Mouse (Mus musculus) ES-Bruce4 (cell line): ENCODE data around the gene B3glct. TPM values are rescaled to one million over a fixed set of nuclear protein-coding genes. Genes with fewer than 3 reads are reported as not detected.

Experiments used
- H3K27ac ChIP-seq: 2 replicates; pipeline ENCODE4 v1.5.1; 2012; ENCODE audit warnings: low read length, inconsistent platforms; ENCODE audit not compliant: insufficient read depth
- H3K27me3 ChIP-seq: 2 replicates; pipeline ENCODE4 v1.6.1; 2012; ENCODE audit warnings: mild to moderate bottlenecking, low read length, inconsistent platforms; ENCODE audit not compliant: control insufficient read depth, poor library complexity, insufficient read depth, severe bottlenecking
- H3K36me3 ChIP-seq: 2 replicates; pipeline ENCODE4 v1.6.1; 2012; ENCODE audit warnings: inconsistent platforms, mild to moderate bottlenecking, low read length, moderate library complexity; ENCODE audit not compliant: control insufficient read depth, poor library complexity, insufficient read depth, severe bottlenecking
- H3K4me1 ChIP-seq: one replicate; pipeline ENCODE4 v1.8.1; 2011; ENCODE audit warnings: low read length; ENCODE audit not compliant: control insufficient read depth, insufficient read depth
- H3K4me3 ChIP-seq: 2 replicates; pipeline ENCODE4 v1.5.1; 2011; ENCODE audit warnings: low read depth, mild to moderate bottlenecking, low read length
- H3K9ac ChIP-seq: 2 replicates; pipeline ENCODE4 v1.6.1; 2012; ENCODE audit warnings: low read depth, mild to moderate bottlenecking, inconsistent platforms; ENCODE audit not compliant: poor library complexity, severe bottlenecking
- H3K9me3 ChIP-seq: replicated peaks from 2 replicates; pipeline ENCODE4 v1.6.1; 2012; ENCODE audit warnings: mild to moderate bottlenecking, low read length, inconsistent platforms; ENCODE audit not compliant: control insufficient read depth, poor library complexity, insufficient read depth, severe bottlenecking
- CTCF ChIP-seq: IDR thresholded peaks from one replicate; pipeline ENCODE4 v1.8.1; 2011; ENCODE audit warnings: low read depth, low read length
- EP300 ChIP-seq: IDR thresholded peaks from 2 replicates; pipeline ENCODE4 v1.6.1; 2011; ENCODE audit warnings: low read depth, low read length; ENCODE audit not compliant: insufficient read depth
- POLR2A ChIP-seq: IDR thresholded peaks from one replicate; pipeline ENCODE4 v1.8.1; 2011; ENCODE audit warnings: low read length; ENCODE audit not compliant: insufficient read depth
- polyA plus RNA-seq: library from polyadenylated mRNA; stranded (reverse); fragments of >200 nt; gene quantifications from 2 replicates; pipeline ENCODE4 v1.2.4, GENCODE M21; 2011; ENCODE audit warnings: low read depth; ENCODE audit not compliant: missing spikeins, insufficient read depth, insufficient read length

B3glct gene
- polyA plus RNA-seq, 1 experiment = 18.5 TPM

GRCm38 (mm10) chr5:149649499-149650178 is 28.4 kb upstream of the B3glct start:
- Histone ChIP-seq H3K4me3 (peak overlapping the region; percentile 22; the same call in 1 of the 2 replicates), H3K4me1 (peaks cover 7% of the 10 kb centered on the region), H3K36me3 (no peaks in the 10 kb centered on the region), H3K27ac (peak overlapping the region; percentile 77), H3K9me3 (peaks cover 8% of the 10 kb centered on the region), H3K9ac (peak overlapping the region; percentile 6), H3K27me3 (no peaks in the 10 kb centered on the region)
- TF ChIP-seq EP300 = no peak
- no peak for TF ChIP-seq CTCF
- no peak for TF ChIP-seq POLR2A

GRCm38 (mm10) chr5:149650179-149650553 is 27.9 kb upstream of the B3glct start:
- Histone ChIP-seq H3K27me3 (no peaks in the 10 kb centered on the region), H3K9ac (peak overlapping the region; percentile 6; the same call in 1 of the 2 replicates), H3K4me1 (peaks cover 7% of the 10 kb centered on the region), H3K4me3 (no peak overlapping the region), H3K9me3 (peaks cover 8% of the 10 kb centered on the region), H3K36me3 (no peaks in the 10 kb centered on the region), H3K27ac (no peak overlapping the region)
- no peak for TF ChIP-seq EP300
- no peak for TF ChIP-seq POLR2A
- TF ChIP-seq CTCF = no peak

- Histone ChIP-seq H3K27ac (peak overlapping the region; percentile 48; the same call in 1 of the 2 replicates), H3K9ac (peak overlapping the region; percentile 56), H3K9me3 (peaks cover 8% of the 10 kb centered on the region), H3K4me1 (peaks cover 5% of the 10 kb centered on the region), H3K4me3 (no peak overlapping the region), H3K36me3 (no peaks in the 10 kb centered on the region), H3K27me3 (no peaks in the 10 kb centered on the region)
- TF ChIP-seq POLR2A = no peak
Measured at GRCm38 (mm10) chr5:149655636-149656035, 22.4 kb upstream of the B3glct start.

GRCm38 (mm10) chr5:149658022-149658421 is 20.0 kb upstream of the B3glct start:
- Histone ChIP-seq H3K4me3 (no peak overlapping the region), H3K4me1 (peaks cover 5% of the 10 kb centered on the region), H3K27me3 (no peaks in the 10 kb centered on the region), H3K36me3 (no peaks in the 10 kb centered on the region), H3K9me3 (peaks cover 6% of the 10 kb centered on the region), H3K27ac (peak overlapping the region; percentile 51; the same call in 1 of the 2 replicates), H3K9ac (no peak overlapping the region)
- TF ChIP-seq POLR2A (no peak), EP300 (no peak), CTCF (no peak)

- Histone ChIP-seq H3K4me1 (peaks cover 3% of the 10 kb centered on the region), H3K9ac (peak overlapping the region; percentile 29; the same call in 1 of the 2 replicates), H3K27me3 (no peaks in the 10 kb centered on the region), H3K9me3 (peaks cover 6% of the 10 kb centered on the region), H3K4me3 (no peak overlapping the region), H3K36me3 (no peaks in the 10 kb centered on the region), H3K27ac (no peak overlapping the region; the same call in 1 of the 2 replicates)
- TF ChIP-seq POLR2A = no peak
- TF ChIP-seq CTCF = no peak
- TF ChIP-seq EP300 = no peak
Measured at GRCm38 (mm10) chr5:149658741-149659413, 19.2 kb upstream of the B3glct start.

GRCm38 (mm10) chr5:149659414-149659780 is 18.6 kb upstream of the B3glct start:
- H3K36me3 ChIP-seq = no peaks in the 10 kb centered on the region
- H3K9ac ChIP-seq = peak overlapping the region; percentile 29; the same call in 1 of the 2 replicates
- peaks cover 3% of the 10 kb centered on the region for H3K4me1 ChIP-seq
- no peaks in the 10 kb centered on the region for H3K27me3 ChIP-seq
- peak overlapping the region; percentile 62; the same call in 1 of the 2 replicates for H3K27ac ChIP-seq
- peaks cover 6% of the 10 kb centered on the region for H3K9me3 ChIP-seq
- TF ChIP-seq EP300 (no peak), POLR2A (no peak), CTCF (no peak)
- H3K4me3 ChIP-seq = no peak overlapping the region
